Mouse (Mus musculus) layer of hippocampus, postnatal 14 days (tissue): Measurements from ENCODE around the gene Ccdc157. TPM values are rescaled to one million over a fixed set of nuclear protein-coding genes. Genes with fewer than 3 reads are reported as not detected.
A peak's percentile ranks its signal among the peaks of the same experiment; 100 is the strongest.
"Not testable (repeated sequence)": the region's sequence is repeated elsewhere in the genome, so short reads cannot be mapped to it uniquely, and the experiment has no call there.

Source experiments
- DNase-seq, 2 experiments: peaks; one replicate each; pipeline ENCODE4 v3.0.0; 2021 to 2022; ENCODE audit warnings: low spot score in 2 of 2, mixed read lengths in 1 of 2
- total RNA-seq, 2 experiments: library from RNA; stranded (reverse); gene quantifications; 2 replicates each; pipeline ENCODE4 v1.2.3; 2021

Ccdc157 gene
- total RNA-seq, 2 experiments from 2014 or later, result 13.0 to 13.1 TPM

GRCm38 (mm10) chr11:4134986-4135935 is 24.8 kb downstream of the Ccdc157 start, which contains the start of gene Rnf215:
TSS of gene Rnf215 (plus strand) at chr11:4135202.
- peak; percentile 86 to 88 for DNase-seq

DNA sequence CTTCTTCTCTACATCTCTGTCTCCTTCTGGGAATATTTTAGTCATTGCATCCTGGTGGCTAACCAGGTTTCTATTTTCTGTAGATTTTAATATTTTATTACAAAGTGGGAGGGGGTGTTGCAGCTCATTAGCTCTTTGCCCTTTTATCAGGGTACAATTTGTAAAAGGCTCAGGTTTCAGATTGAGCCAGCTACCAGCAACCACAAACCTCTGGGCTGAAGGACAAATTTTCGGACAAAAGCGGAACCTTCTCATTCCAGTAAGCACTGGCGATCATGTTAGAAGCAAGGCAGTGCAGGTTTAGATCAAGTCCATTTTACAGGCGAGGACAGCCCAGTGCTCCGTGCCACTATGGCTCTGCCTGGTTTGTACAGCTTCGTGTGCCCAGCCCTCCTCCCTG is 25.7 kb downstream of the Ccdc157 start:
- no peak for DNase-seq

- no peak for DNase-seq
Observed at GRCm38 (mm10) chr11:4133450-4133849, 26.6 kb downstream of the Ccdc157 start.

- DNase-seq, result not testable (repeated sequence)
Observed at GRCm38 (mm10) chr11:4128461-4128860, 31.6 kb downstream of the Ccdc157 start.

DNA sequence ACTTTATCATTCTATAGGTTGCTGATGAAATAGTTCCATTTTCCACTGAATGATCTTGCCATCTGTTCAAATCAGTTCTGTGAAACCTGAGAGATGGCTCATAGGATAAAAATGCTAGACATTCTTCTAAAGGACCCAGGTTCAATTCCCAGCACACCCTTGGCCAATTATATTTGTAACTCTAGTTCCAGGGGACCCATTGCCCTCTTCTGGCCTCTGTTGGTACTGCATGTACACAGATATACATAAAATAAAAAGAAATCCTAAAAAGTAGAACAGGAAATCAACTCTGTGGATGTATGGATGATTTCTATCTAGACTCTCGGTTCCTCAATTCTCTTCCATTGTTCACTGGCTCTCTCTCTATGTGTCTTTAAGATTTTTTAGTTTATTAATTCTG is 33.0 kb downstream of the Ccdc157 start:
- DNase-seq, result no peak

DNA sequence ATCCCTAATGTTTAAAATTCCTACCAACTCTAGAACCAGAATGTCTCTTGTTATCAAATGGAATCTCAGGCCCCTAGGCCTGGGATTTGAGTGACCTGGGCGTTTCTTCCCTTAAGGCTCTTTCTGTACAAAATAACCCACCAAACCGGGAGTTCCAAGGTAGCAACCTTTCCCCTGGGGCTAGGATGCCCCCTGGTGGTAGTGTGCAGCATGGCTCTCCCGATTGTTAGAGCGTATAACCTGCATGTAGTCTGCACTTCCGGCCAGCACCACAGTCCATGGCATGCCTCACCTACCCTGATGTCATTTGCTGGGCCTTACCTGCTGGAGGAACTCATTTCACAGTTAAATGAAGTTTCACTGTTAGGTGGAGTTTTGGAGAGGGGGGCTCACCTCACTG is 36.2 kb downstream of the Ccdc157 start:
- no peak for DNase-seq

DNA sequence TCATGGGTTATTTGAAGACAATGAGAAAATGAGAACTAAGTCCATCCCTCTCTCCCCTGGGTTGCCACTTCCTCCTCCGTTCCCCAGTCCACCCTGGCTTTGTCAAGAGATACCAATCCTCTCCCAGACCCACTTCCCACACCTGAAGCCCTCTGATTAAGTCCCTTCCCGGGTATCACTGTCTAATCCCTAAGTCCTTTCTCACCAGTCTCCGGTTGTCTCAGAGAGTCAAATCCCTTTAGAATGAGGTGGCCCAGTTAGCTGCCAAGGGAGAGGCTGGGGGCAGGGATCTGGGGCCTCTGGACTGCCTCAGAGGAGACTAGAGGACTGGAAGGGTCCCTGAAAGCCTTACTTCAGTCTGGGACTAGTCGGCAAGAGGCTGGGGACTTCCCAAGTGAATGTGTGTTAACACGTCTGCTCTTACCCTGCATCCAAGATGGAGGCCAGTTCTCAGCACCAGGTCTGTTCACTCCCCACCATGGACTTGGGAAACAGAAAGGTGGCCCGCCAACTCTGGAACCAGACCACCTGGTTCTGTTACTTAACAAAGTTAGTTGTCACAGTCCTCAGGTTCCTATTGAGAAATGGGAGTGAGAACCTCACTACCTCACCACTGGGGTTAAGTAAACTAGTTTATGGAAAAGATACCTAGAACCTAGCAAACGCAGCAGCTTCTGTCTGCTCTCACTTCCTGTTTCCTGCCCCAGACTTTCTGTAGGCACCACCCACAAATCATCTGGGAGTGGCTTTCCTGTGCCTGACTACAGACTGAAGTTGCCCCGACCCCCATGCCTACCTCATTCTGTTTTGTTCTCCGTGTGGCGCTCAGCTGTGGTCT is 37.1 kb downstream of the Ccdc157 start, which contains the start of gene Sec14l2:
Sec14l2 (minus strand) TSS at position 674 of the 838 bp plus-strand sequence.
- no peak for DNase-seq

DNA sequence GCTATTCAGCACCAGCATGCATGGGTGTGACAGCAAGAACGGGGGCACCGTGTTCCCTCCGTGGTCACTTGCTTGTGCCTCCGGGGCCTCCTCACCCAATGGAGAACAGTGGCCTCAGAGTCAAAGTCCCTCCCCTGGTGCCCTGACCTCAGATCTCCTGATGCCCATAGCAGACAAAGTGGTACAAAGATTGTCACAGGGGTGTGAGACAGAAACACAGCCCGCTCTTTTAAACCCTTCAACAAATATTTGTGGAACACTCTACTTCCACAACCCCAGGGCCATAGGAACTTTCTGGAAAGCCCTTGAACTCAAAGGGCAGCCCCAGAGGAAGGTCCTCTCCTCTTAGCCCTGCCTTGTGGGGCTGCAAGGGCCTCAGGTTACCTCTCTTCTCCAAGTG is 37.9 kb downstream of the Ccdc157 start:
- DNase-seq, result no peak

GRCm38 (mm10) chr11:4121691-4122090 is 38.4 kb downstream of the Ccdc157 start:
- no peak for DNase-seq

DNA sequence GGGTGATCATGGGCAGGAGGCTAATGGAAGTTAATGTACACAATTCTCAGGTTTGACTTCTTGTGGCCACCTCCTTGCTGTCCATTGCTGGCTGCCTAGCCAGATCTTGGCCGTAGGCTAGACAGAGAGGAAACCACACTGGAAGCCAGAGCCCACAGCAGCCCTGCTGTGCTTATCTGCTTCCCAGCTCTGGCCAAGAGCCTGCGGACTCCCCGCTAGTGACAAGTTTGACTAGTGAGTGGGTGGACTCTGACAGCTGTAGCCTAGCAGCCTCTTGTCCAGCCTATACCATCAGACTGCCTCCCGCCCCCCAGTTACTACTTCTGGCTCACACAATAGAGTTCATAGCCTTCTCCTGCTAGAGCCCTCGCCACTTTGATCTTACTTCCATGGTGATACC is 40.5 kb downstream of the Ccdc157 start:
- DNase-seq, result no peak

DNA sequence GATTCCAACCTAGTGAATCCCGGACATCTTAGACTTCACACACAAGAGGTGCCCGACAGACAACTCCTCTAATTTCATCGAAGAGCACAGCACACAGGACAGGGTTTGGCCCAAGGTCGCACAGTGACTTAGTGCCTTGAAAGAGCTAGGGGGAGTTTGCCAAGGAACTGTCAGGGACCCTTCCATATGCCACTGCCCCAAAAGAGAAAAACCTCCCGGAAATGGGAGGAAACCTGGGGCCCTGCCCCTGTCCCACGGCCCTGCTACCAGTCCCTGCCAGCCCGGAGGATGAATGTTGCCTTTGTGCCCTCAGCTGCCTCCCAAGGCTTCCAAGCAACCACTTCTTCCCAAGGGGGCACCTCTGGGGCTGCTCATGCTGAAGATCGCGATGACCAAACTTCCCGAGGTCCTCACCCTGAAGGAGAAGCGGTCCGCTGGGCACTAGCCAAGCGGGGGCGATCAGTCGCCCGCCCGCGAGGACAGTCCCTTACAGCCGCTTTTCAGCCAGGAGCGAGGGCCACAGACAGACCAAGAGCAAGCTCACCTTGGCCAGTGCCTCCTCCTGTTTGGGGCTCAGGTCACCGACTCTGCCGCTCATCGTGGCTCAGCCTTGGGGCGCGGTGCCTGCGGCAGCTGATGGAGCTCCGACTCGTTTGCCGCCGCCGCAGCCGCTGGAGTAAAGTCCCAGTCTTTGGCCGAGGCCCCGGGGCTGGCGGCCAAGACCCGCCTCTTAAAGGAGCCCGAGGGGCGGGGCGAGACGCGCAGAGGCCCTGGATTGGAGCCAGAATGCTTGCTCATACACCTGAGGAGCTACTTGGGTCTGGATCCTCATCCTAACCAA is 41.8 kb downstream of the Ccdc157 start:
- DNase-seq, result peak; percentile 61 to 73

DNA sequence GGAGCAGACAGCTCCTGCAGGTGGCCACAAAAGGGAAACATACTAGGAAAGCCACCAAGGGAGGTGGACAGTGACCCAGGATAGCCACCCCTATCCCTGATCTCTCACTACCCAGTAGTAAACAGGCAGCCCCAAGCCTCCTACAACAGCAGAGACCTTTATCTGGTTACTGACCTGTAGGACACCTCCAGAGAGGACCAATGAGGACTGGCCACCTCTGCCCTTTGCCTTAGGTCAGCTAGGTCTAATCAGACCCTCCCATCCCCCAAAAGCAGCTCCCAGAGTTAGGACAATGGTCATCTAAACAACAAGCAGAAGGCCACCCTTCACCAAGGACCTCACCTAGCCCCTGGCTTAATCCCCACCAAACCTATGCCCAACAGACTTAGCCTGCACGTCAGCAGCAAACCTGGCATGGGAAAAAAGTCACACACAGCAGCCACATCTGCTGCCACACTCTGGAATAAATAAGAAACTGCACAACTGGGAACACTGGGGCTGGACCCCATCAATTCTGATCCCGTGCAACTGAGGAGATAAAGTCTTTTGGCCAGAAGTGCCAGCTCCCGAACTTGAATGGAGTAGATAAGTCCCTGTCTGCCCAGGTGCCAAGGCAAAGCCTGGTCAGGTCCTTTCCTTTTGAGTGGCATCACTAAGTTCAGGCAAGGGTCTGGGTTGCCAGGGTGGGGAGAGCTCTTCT is 42.6 kb downstream of the Ccdc157 start:
- DNase-seq, result no peak

- DNase-seq, result no peak
Observed at GRCm38 (mm10) chr11:4116458-4117141, 43.5 kb downstream of the Ccdc157 start.

- DNase-seq, result no peak
Observed at GRCm38 (mm10) chr11:4115407-4115806, 44.7 kb downstream of the Ccdc157 start.

DNA sequence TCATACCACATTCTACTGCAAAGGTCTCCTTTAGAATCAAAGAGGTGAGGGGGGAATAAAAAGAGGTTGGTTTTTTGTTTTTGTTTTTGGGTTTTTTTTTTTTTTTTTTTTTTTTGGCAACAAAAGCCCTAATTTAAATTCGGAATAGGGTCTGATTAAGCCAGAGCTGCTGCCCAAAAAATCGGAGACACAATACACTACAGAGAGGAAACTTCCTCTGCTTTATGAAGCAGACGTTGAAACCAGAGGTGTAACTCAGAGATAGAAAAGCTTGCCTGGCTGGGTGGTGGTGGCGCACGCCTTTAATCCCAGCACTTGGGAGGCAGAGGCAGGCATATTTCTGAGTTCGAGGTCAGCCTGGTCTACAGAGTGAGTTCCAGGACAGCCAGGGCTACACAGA is 45.6 kb downstream of the Ccdc157 start:
- DNase-seq, result not testable (repeated sequence)

GRCm38 (mm10) chr11:4113970-4114369 is 46.1 kb downstream of the Ccdc157 start:
- DNase-seq, result no peak

GRCm38 (mm10) chr11:4113496-4113895 is 46.6 kb downstream of the Ccdc157 start:
- no peak for DNase-seq

GRCm38 (mm10) chr11:4112861-4113260 is 47.2 kb downstream of the Ccdc157 start:
- no peak for DNase-seq

DNA sequence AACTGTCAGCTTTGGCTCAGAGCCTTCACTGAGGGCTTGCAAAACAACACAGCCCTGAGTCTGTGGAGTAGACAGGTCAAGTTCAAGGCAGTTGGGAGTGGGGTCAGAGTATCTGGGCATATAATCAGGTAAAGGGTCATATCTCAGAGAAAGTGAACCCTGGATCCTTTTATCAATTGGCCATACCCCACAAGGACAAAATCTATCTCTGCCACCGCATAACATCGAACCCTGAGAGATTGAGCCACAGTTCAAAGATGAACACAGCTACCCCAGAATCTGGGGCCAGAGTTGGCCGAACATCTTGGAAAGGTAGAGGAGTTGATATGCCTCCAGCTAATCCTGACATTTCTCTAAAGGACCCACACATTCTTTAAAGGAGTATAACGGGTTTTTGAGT is 48.1 kb downstream of the Ccdc157 start:
- no peak for DNase-seq

GRCm38 (mm10) chr11:4108691-4109090 is 51.4 kb downstream of the Ccdc157 start:
- DNase-seq, result no peak
